Mouse (Mus musculus): ENCODE measurements around the gene Crygs.
"Not testable (repeated sequence)": the region's sequence is repeated elsewhere in the genome, so short reads cannot be mapped to it uniquely, and the experiment has no call there.

Gene Crygs

GRCm38 (mm10) chr16:22802786-22803185, 8.6 kb downstream of the Crygs start:
- DNase-seq (ENCODE audit: low read depth, low spot score): no peak

GRCm38 (mm10) chr16:22800849-22801109, 10.6 kb downstream of the Crygs start:
- no peaks in the 10 kb centered on the region for H3K36me3 ChIP-seq (ENCODE audit: control insufficient read depth, insufficient read depth, low read length, poor library complexity, severe bottlenecking)
- DNase-seq (ENCODE audit: low read depth, low spot score): no peak
- H3K27me3 ChIP-seq (ENCODE audit: control insufficient read depth, insufficient read depth, low read length, poor library complexity, severe bottlenecking): no peaks in the 10 kb centered on the region

More at GRCm38 (mm10) chr16:22802786-22803185, 8.6 kb downstream of the Crygs start:
- H3K27me3 ChIP-seq (ENCODE audit: control insufficient read depth, insufficient read depth, low read length, poor library complexity, severe bottlenecking): no peaks in the 10 kb centered on the region
- no peaks in the 10 kb centered on the region for H3K36me3 ChIP-seq (ENCODE audit: control insufficient read depth, insufficient read depth, low read length, poor library complexity, severe bottlenecking)

- Histone ChIP-seq H3K36me3 (ENCODE audit: control insufficient read depth, insufficient read depth, low read length, poor library complexity, severe bottlenecking) (no peaks in the 10 kb centered on the region), H3K27me3 (ENCODE audit: control insufficient read depth, insufficient read depth, low read length, poor library complexity, severe bottlenecking) (no peaks in the 10 kb centered on the region)
- no peak for DNase-seq (ENCODE audit: low read depth, low spot score)
Observed at GRCm38 (mm10) chr16:22800026-22800848, 11.1 kb downstream of the Crygs start.

GRCm38 (mm10) chr16:22798520-22798919, 12.9 kb downstream of the Crygs start:
- no peaks in the 10 kb centered on the region for H3K36me3 ChIP-seq (ENCODE audit: control insufficient read depth, insufficient read depth, low read length, poor library complexity, severe bottlenecking)
- H3K27me3 ChIP-seq (ENCODE audit: control insufficient read depth, insufficient read depth, low read length, poor library complexity, severe bottlenecking): no peaks in the 10 kb centered on the region
- DNase-seq (ENCODE audit: low read depth, low spot score): no peak

- Histone ChIP-seq H3K27me3 (ENCODE audit: control insufficient read depth, insufficient read depth, low read length, poor library complexity, severe bottlenecking) (no peaks in the 10 kb centered on the region), H3K36me3 (ENCODE audit: control insufficient read depth, insufficient read depth, low read length, poor library complexity, severe bottlenecking) (no peaks in the 10 kb centered on the region)
- DNase-seq (ENCODE audit: low read depth, low spot score): no peak
Observed at GRCm38 (mm10) chr16:22797521-22797920, 13.9 kb downstream of the Crygs start.

- no peaks in the 10 kb centered on the region for H3K36me3 ChIP-seq (ENCODE audit: control insufficient read depth, insufficient read depth, low read length, poor library complexity, severe bottlenecking)
- no peaks in the 10 kb centered on the region for H3K27me3 ChIP-seq (ENCODE audit: control insufficient read depth, insufficient read depth, low read length, poor library complexity, severe bottlenecking)
- no peak for DNase-seq (ENCODE audit: low read depth, low spot score)
Observed at GRCm38 (mm10) chr16:22795497-22795896, 15.9 kb downstream of the Crygs start.

GRCm38 (mm10) chr16:22791235-22791634, 20.1 kb downstream of the Crygs start:
- H3K36me3 ChIP-seq (ENCODE audit: control insufficient read depth, insufficient read depth, low read length, poor library complexity, severe bottlenecking): no peaks in the 10 kb centered on the region
- DNase-seq (ENCODE audit: low read depth, low spot score): no peak
- H3K27me3 ChIP-seq (ENCODE audit: control insufficient read depth, insufficient read depth, low read length, poor library complexity, severe bottlenecking): no peaks in the 10 kb centered on the region

- Histone ChIP-seq H3K27me3 (ENCODE audit: control insufficient read depth, insufficient read depth, low read length, poor library complexity, severe bottlenecking) (no peaks in the 10 kb centered on the region), H3K36me3 (ENCODE audit: control insufficient read depth, insufficient read depth, low read length, poor library complexity, severe bottlenecking) (no peaks in the 10 kb centered on the region)
- DNase-seq (ENCODE audit: low read depth, low spot score): no peak
Observed at GRCm38 (mm10) chr16:22789908-22790367, 21.4 kb downstream of the Crygs start.

GRCm38 (mm10) chr16:22782686-22783085, 28.7 kb downstream of the Crygs start:
- DNase-seq (ENCODE audit: low read depth, low spot score): no peak
- Histone ChIP-seq H3K36me3 (ENCODE audit: control insufficient read depth, insufficient read depth, low read length, poor library complexity, severe bottlenecking) (no peaks in the 10 kb centered on the region), H3K27me3 (ENCODE audit: control insufficient read depth, insufficient read depth, low read length, poor library complexity, severe bottlenecking) (no peaks in the 10 kb centered on the region)

GRCm38 (mm10) chr16:22779228-22779835, 32.0 kb downstream of the Crygs start:
- no peaks in the 10 kb centered on the region for H3K27me3 ChIP-seq (ENCODE audit: control insufficient read depth, insufficient read depth, low read length, poor library complexity, severe bottlenecking)
- no peak for DNase-seq (ENCODE audit: low read depth, low spot score)
- no peaks in the 10 kb centered on the region for H3K36me3 ChIP-seq (ENCODE audit: control insufficient read depth, insufficient read depth, low read length, poor library complexity, severe bottlenecking)

- not testable (repeated sequence) for H3K27me3 ChIP-seq (ENCODE audit: control insufficient read depth, insufficient read depth, low read length, poor library complexity, severe bottlenecking); DNase-seq (ENCODE audit: low read depth, low spot score); H3K36me3 ChIP-seq (ENCODE audit: control insufficient read depth, insufficient read depth, low read length, poor library complexity, severe bottlenecking)
Observed at GRCm38 (mm10) chr16:22778296-22778695, 33.1 kb downstream of the Crygs start.

GRCm38 (mm10) chr16:22775471-22775985, 35.8 kb downstream of the Crygs start:
- no peak for DNase-seq (ENCODE audit: low read depth, low spot score)

GRCm38 (mm10) chr16:22768661-22769060, 42.7 kb downstream of the Crygs start:
- DNase-seq (ENCODE audit: low read depth, low spot score): no peak
- Histone ChIP-seq H3K27me3 (ENCODE audit: control insufficient read depth, insufficient read depth, low read length, poor library complexity, severe bottlenecking) (0 out of 2 replicates have a peak, but pooled peaks cover 1% of the 10 kb centered on the region), H3K36me3 (ENCODE audit: control insufficient read depth, insufficient read depth, low read length, poor library complexity, severe bottlenecking) (no peaks in the 10 kb centered on the region)

More at GRCm38 (mm10) chr16:22775471-22775985, 35.8 kb downstream of the Crygs start:
- H3K36me3 ChIP-seq (ENCODE audit: control insufficient read depth, insufficient read depth, low read length, poor library complexity, severe bottlenecking): no peaks in the 10 kb centered on the region
- no peaks in the 10 kb centered on the region for H3K27me3 ChIP-seq (ENCODE audit: control insufficient read depth, insufficient read depth, low read length, poor library complexity, severe bottlenecking)

GRCm38 (mm10) chr16:22767405-22767804, 44.0 kb downstream of the Crygs start:
- Histone ChIP-seq H3K27me3 (ENCODE audit: control insufficient read depth, insufficient read depth, low read length, poor library complexity, severe bottlenecking) (0 out of 2 replicates have a peak, but pooled peaks cover 1% of the 10 kb centered on the region), H3K36me3 (ENCODE audit: control insufficient read depth, insufficient read depth, low read length, poor library complexity, severe bottlenecking) (no peaks in the 10 kb centered on the region)
- DNase-seq (ENCODE audit: low read depth, low spot score): peak; percentile 2

GRCm38 (mm10) chr16:22766738-22767211, 44.6 kb downstream of the Crygs start:
- no peaks in the 10 kb centered on the region for H3K36me3 ChIP-seq (ENCODE audit: control insufficient read depth, insufficient read depth, low read length, poor library complexity, severe bottlenecking)
- H3K27me3 ChIP-seq (ENCODE audit: control insufficient read depth, insufficient read depth, low read length, poor library complexity, severe bottlenecking): 0 out of 2 replicates have a peak, but pooled peaks cover 1% of the 10 kb centered on the region
- no peak for DNase-seq (ENCODE audit: low read depth, low spot score)
